Mouse (Mus musculus) gastrocnemius, postnatal 4 days (tissue): Measurements from ENCODE around the gene Fry. TPM values are rescaled to one million over a fixed set of nuclear protein-coding genes. Genes with fewer than 3 reads are reported as not detected.

Source experiments
- DNase-seq, 2 experiments: peaks; one replicate each; pipeline ENCODE4 v3.0.0; 2021 to 2022; ENCODE audit warnings: low spot score in 2 of 2, mixed read lengths in 2 of 2
- total RNA-seq, 2 experiments: library from RNA; stranded (reverse); gene quantifications; 2 replicates each; pipeline ENCODE4 v1.2.3; 2021

Gene Fry
- total RNA-seq, 2 experiments from 2014 or later, result 77.8 to 83.3 TPM

GRCm38 (mm10) chr5:150216066-150216465 lies 97.6 kb downstream of the Fry start:
- DNase-seq, result no peak

GRCm38 (mm10) chr5:150219457-150219856 lies 101.0 kb downstream of the Fry start:
- DNase-seq, result no peak

- DNase-seq, result no peak
Observed at GRCm38 (mm10) chr5:150220333-150220732, 101.9 kb downstream of the Fry start.

- no peak for DNase-seq
Observed at GRCm38 (mm10) chr5:150221806-150222205, 103.4 kb downstream of the Fry start.

GRCm38 (mm10) chr5:150223546-150224239 lies 105.2 kb downstream of the Fry start:
- DNase-seq, result no peak

GRCm38 (mm10) chr5:150229086-150229485 lies 110.6 kb downstream of the Fry start:
- DNase-seq, result no peak

- no peak for DNase-seq
Observed at GRCm38 (mm10) chr5:150229776-150230175, 111.3 kb downstream of the Fry start.

GRCm38 (mm10) chr5:150232159-150233150 lies 114.0 kb downstream of the Fry start:
- no peak for DNase-seq

- peak; percentile 26 to 57 for DNase-seq
Observed at GRCm38 (mm10) chr5:150233154-150233886, 114.9 kb downstream of the Fry start.

- no peak for DNase-seq
Observed at GRCm38 (mm10) chr5:150235931-150236330, 117.5 kb downstream of the Fry start.

GRCm38 (mm10) chr5:150236597-150236996 lies 118.2 kb downstream of the Fry start:
- no peak for DNase-seq

- no peak for DNase-seq
Observed at GRCm38 (mm10) chr5:150241638-150242037, 123.2 kb downstream of the Fry start.

- DNase-seq, result no peak
Observed at GRCm38 (mm10) chr5:150246737-150247136, 128.3 kb downstream of the Fry start.

- no peak for DNase-seq
Observed at GRCm38 (mm10) chr5:150257764-150258163, 139.3 kb downstream of the Fry start.

- DNase-seq, result peak in 1 of 2 experiments; percentile 35
Observed at GRCm38 (mm10) chr5:150259191-150260053, 141.0 kb downstream of the Fry start.

GRCm38 (mm10) chr5:150260054-150260386 lies 141.6 kb downstream of the Fry start:
- DNase-seq, result no peak

- no peak for DNase-seq
Observed at GRCm38 (mm10) chr5:150261361-150261760, 142.9 kb downstream of the Fry start.

- no peak for DNase-seq
Observed at GRCm38 (mm10) chr5:150262046-150262716, 143.7 kb downstream of the Fry start.

GRCm38 (mm10) chr5:150262717-150263103 lies 144.3 kb downstream of the Fry start:
- DNase-seq, result no peak

GRCm38 (mm10) chr5:150263162-150263561 lies 144.7 kb downstream of the Fry start:
- DNase-seq, result no peak
